Mouse (Mus musculus): ENCODE measurements around the gene Lmf2. TPM values are rescaled to one million over a fixed set of nuclear protein-coding genes. Genes with fewer than 3 reads are reported as not detected.
A peak's percentile ranks its signal among the peaks of the same experiment; 100 is the strongest.

Gene Lmf2
- polyA plus RNA-seq, 1 experiment from 2014 or later, result 58.8 TPM

GRCm38 (mm10) chr15:89377938-89378828 lies 22.7 kb upstream of the Lmf2 start:
- H3K4me2 ChIP-seq (replicated peaks), result peak overlapping the region; percentile 64

GRCm38 (mm10) chr15:89377362-89377761 lies 21.9 kb upstream of the Lmf2 start:
- Histone ChIP-seq H3K4me1 (peaks cover 23% of the 10 kb centered on the region), H3K4me2 (replicated peaks) (peak overlapping the region; percentile 0; the same call in 1 of the 2 replicates), H3K36me3 (0 out of 2 replicates have a peak, but pooled peaks cover 4% of the 10 kb centered on the region), H3K27me3 (peaks cover 47% of the 10 kb centered on the region), H3K9me3 (no peaks in the 10 kb centered on the region), H3K9ac (no peak overlapping the region), H3K4me3 (no peak overlapping the region), H3K27ac (no peak overlapping the region)
- WGBS, result 5% methylated on average over 18 of the region's 18 CpGs
- no peak for ATAC-seq (ENCODE audit: insufficient number of reproducible peaks, insufficient read depth, low FRiP score, low TSS enrichment)

More at GRCm38 (mm10) chr15:89377938-89378828, 22.7 kb upstream of the Lmf2 start:
- H3K4me3 ChIP-seq, result peak overlapping the region; percentile 30
- peaks cover 52% of the 10 kb centered on the region for H3K27me3 ChIP-seq
- H3K9ac ChIP-seq, result 0 out of 2 replicates have a peak overlapping the region, but pooled peaks have one; percentile 16
- peaks cover 16% of the 10 kb centered on the region for H3K4me1 ChIP-seq
- H3K36me3 ChIP-seq, result no peaks in the 10 kb centered on the region
- no peak for ATAC-seq (ENCODE audit: insufficient number of reproducible peaks, insufficient read depth, low FRiP score, low TSS enrichment)
- no peak overlapping the region for H3K27ac ChIP-seq
- no peaks in the 10 kb centered on the region for H3K9me3 ChIP-seq
- 10% methylated on average over 46 of the region's 46 CpGs for WGBS

GRCm38 (mm10) chr15:89376957-89377356 lies 21.5 kb upstream of the Lmf2 start, which contains the start of gene Tymp:
Gene Tymp, minus strand, starts transcription at chr15:89377039.
- WGBS, result 13% methylated on average over 16 of the region's 16 CpGs
- H3K27me3 ChIP-seq, result peaks cover 45% of the 10 kb centered on the region
- H3K4me1 ChIP-seq, result peaks cover 26% of the 10 kb centered on the region
- peak within 1 kb of the TSS; percentile 0 for H3K4me2 ChIP-seq (replicated peaks)
- ATAC-seq (ENCODE audit: insufficient number of reproducible peaks, insufficient read depth, low FRiP score, low TSS enrichment), result no peak
- H3K9me3 ChIP-seq, result no peaks in the 10 kb centered on the region
- H3K36me3 ChIP-seq, result peaks cover 8% of the 10 kb centered on the region; the same call in 1 of the 2 replicates
- H3K4me3 ChIP-seq, result no peak within 1 kb of the TSS
- no peak within 1 kb of the TSS for H3K9ac ChIP-seq
- H3K27ac ChIP-seq, result no peak within 1 kb of the TSS

- Histone ChIP-seq H3K4me1 (peaks cover 26% of the 10 kb centered on the region), H3K27ac (no peak overlapping the region), H3K4me2 (replicated peaks) (no peak overlapping the region), H3K36me3 (peaks cover 17% of the 10 kb centered on the region), H3K4me3 (no peak overlapping the region), H3K27me3 (peaks cover 44% of the 10 kb centered on the region), H3K9me3 (no peaks in the 10 kb centered on the region), H3K9ac (no peak overlapping the region)
- no peak for ATAC-seq (ENCODE audit: insufficient number of reproducible peaks, insufficient read depth, low FRiP score, low TSS enrichment)
- 82% methylated on average over 7 of the region's 7 CpGs for WGBS
Measured at GRCm38 (mm10) chr15:89376040-89376439, 20.6 kb upstream of the Lmf2 start.

GRCm38 (mm10) chr15:89374801-89375534 lies 19.5 kb upstream of the Lmf2 start:
- WGBS, result 88% methylated on average over 17 of the region's 17 CpGs
- no peak overlapping the region for H3K4me2 ChIP-seq (replicated peaks)
- H3K27ac ChIP-seq, result no peak overlapping the region
- no peak overlapping the region for H3K4me3 ChIP-seq
- no peak overlapping the region for H3K9ac ChIP-seq
- no peaks in the 10 kb centered on the region for H3K9me3 ChIP-seq
- H3K27me3 ChIP-seq, result peaks cover 40% of the 10 kb centered on the region
- ATAC-seq (ENCODE audit: insufficient number of reproducible peaks, insufficient read depth, low FRiP score, low TSS enrichment), result no peak
- H3K4me1 ChIP-seq, result peaks cover 26% of the 10 kb centered on the region
- peaks cover 28% of the 10 kb centered on the region for H3K36me3 ChIP-seq

- 47% methylated on average over 9 of the region's 9 CpGs for WGBS
- peaks cover 26% of the 10 kb centered on the region for H3K4me1 ChIP-seq
Measured at GRCm38 (mm10) chr15:89374340-89374739, 18.9 kb upstream of the Lmf2 start.

GRCm38 (mm10) chr15:89373762-89374248 lies 18.3 kb upstream of the Lmf2 start, which contains the start of gene Sco2:
Gene Sco2, minus strand, starts transcription at chr15:89373846.
- Histone ChIP-seq H3K36me3 (peaks cover 39% of the 10 kb centered on the region), H3K4me1 (peaks cover 20% of the 10 kb centered on the region), H3K27ac (peak within 1 kb of the TSS; percentile 81), H3K4me2 (replicated peaks) (peak within 1 kb of the TSS; percentile 69), H3K9ac (peak within 1 kb of the TSS; percentile 65), H3K27me3 (peaks cover 30% of the 10 kb centered on the region), H3K9me3 (no peaks in the 10 kb centered on the region), H3K4me3 (peak within 1 kb of the TSS; percentile 57)
- WGBS, result under 1% methylated on average over 42 of the region's 42 CpGs
- peak; percentile 69 for ATAC-seq (ENCODE audit: insufficient number of reproducible peaks, insufficient read depth, low FRiP score, low TSS enrichment)

More at GRCm38 (mm10) chr15:89374340-89374739, 18.9 kb upstream of the Lmf2 start:
- H3K4me2 ChIP-seq (replicated peaks), result peak overlapping the region; percentile 69
- H3K9ac ChIP-seq, result peak overlapping the region; percentile 65
- ATAC-seq (ENCODE audit: insufficient number of reproducible peaks, insufficient read depth, low FRiP score, low TSS enrichment), result no peak
- 0 out of 2 replicates have a peak overlapping the region, but pooled peaks have one; percentile 81 for H3K27ac ChIP-seq
- H3K36me3 ChIP-seq, result peaks cover 34% of the 10 kb centered on the region
- peak overlapping the region; percentile 57 for H3K4me3 ChIP-seq
- peaks cover 36% of the 10 kb centered on the region for H3K27me3 ChIP-seq
- H3K9me3 ChIP-seq, result no peaks in the 10 kb centered on the region

GRCm38 (mm10) chr15:89373027-89373761 lies 17.7 kb upstream of the Lmf2 start:
- H3K27ac ChIP-seq, result peak overlapping the region; percentile 81
- peaks cover 14% of the 10 kb centered on the region for H3K4me1 ChIP-seq
- H3K9me3 ChIP-seq, result no peaks in the 10 kb centered on the region

GRCm38 (mm10) chr15:89372536-89372935 lies 17.1 kb upstream of the Lmf2 start:
- Histone ChIP-seq H3K4me2 (replicated peaks) (peak overlapping the region; percentile 69), H3K27ac (0 out of 2 replicates have a peak overlapping the region, but pooled peaks have one; percentile 30), H3K9ac (no peak overlapping the region), H3K9me3 (no peaks in the 10 kb centered on the region), H3K36me3 (peaks cover 52% of the 10 kb centered on the region), H3K4me1 (peaks cover 13% of the 10 kb centered on the region), H3K27me3 (peaks cover 18% of the 10 kb centered on the region), H3K4me3 (peak overlapping the region; percentile 57)
- WGBS, result 85% methylated on average over 7 of the region's 7 CpGs
- no peak for ATAC-seq (ENCODE audit: insufficient number of reproducible peaks, insufficient read depth, low FRiP score, low TSS enrichment)

More at GRCm38 (mm10) chr15:89373027-89373761, 17.7 kb upstream of the Lmf2 start:
- 1% methylated on average over 35 of the region's 35 CpGs for WGBS
- H3K27me3 ChIP-seq, result peaks cover 24% of the 10 kb centered on the region
- peaks cover 45% of the 10 kb centered on the region for H3K36me3 ChIP-seq
- peak; percentile 70 for ATAC-seq (ENCODE audit: insufficient number of reproducible peaks, insufficient read depth, low FRiP score, low TSS enrichment)
- peak overlapping the region; percentile 65 for H3K9ac ChIP-seq
- H3K4me2 ChIP-seq (replicated peaks), result peak overlapping the region; percentile 69
- H3K4me3 ChIP-seq, result peak overlapping the region; percentile 57

GRCm38 (mm10) chr15:89372068-89372467 lies 16.6 kb upstream of the Lmf2 start:
- peaks cover 57% of the 10 kb centered on the region for H3K36me3 ChIP-seq
- no peaks in the 10 kb centered on the region for H3K9me3 ChIP-seq
- H3K9ac ChIP-seq, result no peak overlapping the region
- H3K4me1 ChIP-seq, result peaks cover 13% of the 10 kb centered on the region
- 89% methylated on average over 13 of the region's 13 CpGs for WGBS
- no peak overlapping the region for H3K4me3 ChIP-seq
- no peak overlapping the region for H3K4me2 ChIP-seq (replicated peaks)
- peaks cover 13% of the 10 kb centered on the region for H3K27me3 ChIP-seq
- no peak for ATAC-seq (ENCODE audit: insufficient number of reproducible peaks, insufficient read depth, low FRiP score, low TSS enrichment)
- H3K27ac ChIP-seq, result no peak overlapping the region

- H3K9me3 ChIP-seq, result no peaks in the 10 kb centered on the region
Measured at GRCm38 (mm10) chr15:89365141-89365551, 9.7 kb upstream of the Lmf2 start.

More at GRCm38 (mm10) chr15:89365141-89365551, 9.7 kb upstream of the Lmf2 start:
- Histone ChIP-seq H3K9ac (no peak overlapping the region), H3K27ac (no peak overlapping the region), H3K27me3 (no peaks in the 10 kb centered on the region), H3K4me3 (no peak overlapping the region), H3K4me2 (replicated peaks) (no peak overlapping the region), H3K4me1 (no peaks in the 10 kb centered on the region), H3K36me3 (peaks cover 99% of the 10 kb centered on the region)
- 93% methylated on average over 4 of the region's 4 CpGs for WGBS
- no peak for ATAC-seq (ENCODE audit: insufficient number of reproducible peaks, insufficient read depth, low FRiP score, low TSS enrichment)
